Mouse (Mus musculus) G1E (cell line): ENCODE measurements around the gene Polr3gl. TPM values are rescaled to one million over a fixed set of nuclear protein-coding genes. Genes with fewer than 3 reads are reported as not detected.

Source experiments
- ATAC-seq: 2 replicates; pipeline ENCODE4 v1.8.0; 2016; ENCODE audit warnings: mild to moderate bottlenecking; ENCODE audit not compliant: insufficient number of reproducible peaks, poor library complexity, low FRiP score, severe bottlenecking; ENCODE audit errors: extremely low read depth
- DNase-seq: peaks from one replicate; pipeline ENCODE4 v3.0.0; 2012; ENCODE audit warnings: low spot score
- H3K27me3 ChIP-seq: 2 replicates; pipeline ENCODE4 v1.6.1; 2012; ENCODE audit warnings: mild to moderate bottlenecking, low read length, inconsistent platforms; ENCODE audit not compliant: insufficient read depth
- H3K36me3 ChIP-seq: replicated peaks from 2 replicates; pipeline ENCODE3; 2012; ENCODE audit warnings: mild to moderate bottlenecking, inconsistent platforms
- H3K4me1 ChIP-seq: 2 replicates; pipeline ENCODE4 v1.6.1; 2012; ENCODE audit warnings: low read depth, low read length, inconsistent platforms, mixed read lengths; ENCODE audit not compliant: insufficient read depth
- H3K4me3 ChIP-seq: 2 replicates; pipeline ENCODE4 v1.5.1; 2012; ENCODE audit warnings: low read depth, mild to moderate bottlenecking, inconsistent platforms, low read length, moderate library complexity, mixed read lengths
- H3K9me3 ChIP-seq: replicated peaks from 2 replicates; pipeline ENCODE4 v1.6.1; 2012; ENCODE audit warnings: inconsistent platforms
- CTCF ChIP-seq: IDR thresholded peaks from 2 replicates; pipeline ENCODE4 v1.5.1; 2012; ENCODE audit warnings: low read depth, low read length, inconsistent platforms, mixed read lengths
- GATA1 ChIP-seq: IDR thresholded peaks from 2 replicates; pipeline ENCODE4 v1.6.1; 2012; ENCODE audit warnings: borderline replicate concordance, low read length, inconsistent platforms, mixed read lengths
- GATA2 ChIP-seq: IDR thresholded peaks from 2 replicates; pipeline ENCODE4 v1.6.1; 2012; ENCODE audit warnings: low read depth, low read length, inconsistent platforms, borderline replicate concordance
- POLR2AphosphoS5 ChIP-seq: IDR thresholded peaks from 2 replicates; pipeline ENCODE4 v1.6.1; 2012; ENCODE audit warnings: low read depth, low read length, inconsistent platforms; ENCODE audit not compliant: insufficient replicate concordance
- TAL1 ChIP-seq: conservative IDR thresholded peaks from 2 replicates; pipeline ENCODE4 v1.6.1; 2012; ENCODE audit warnings: low read depth, low read length, inconsistent platforms, mixed read lengths
- polyA plus RNA-seq: library from polyadenylated mRNA; stranded (reverse); fragments of >175 nt; gene quantifications from 2 replicates; pipeline ENCODE4 v1.2.3, GENCODE M21; 2012
- total RNA-seq, 2 experiments: library from RNA; stranded (forward) in 1 of 2; stranded (reverse) in 1 of 2; fragments of 200-1000 nt in 1 of 2; fragments of >200 nt in 1 of 2; fragmentation: Nextera tagmentation in 1 of 2; gene quantifications; 2 replicates each; pipeline ENCODE4 v1.2.3; 2014 to 2017

Gene Polr3gl
- total and polyA plus RNA-seq, 3 experiments = 12.0 to 40.7 (median 40.0) TPM

GRCm38 (mm10) chr3:96579239-96579750 lies 14.7 kb downstream of the Polr3gl start:
- H3K4me1 ChIP-seq = peaks cover 29% of the 10 kb centered on the region
- H3K4me3 ChIP-seq = no peak overlapping the region
- 0 out of 2 replicates have a peak, but pooled peaks cover 2% of the 10 kb centered on the region for H3K27me3 ChIP-seq

GRCm38 (mm10) chr3:96578561-96579238 lies 15.3 kb downstream of the Polr3gl start:
- Histone ChIP-seq H3K9me3 (no peaks in the 10 kb centered on the region), H3K27me3 (0 out of 2 replicates have a peak, but pooled peaks cover 8% of the 10 kb centered on the region), H3K4me1 (peaks cover 29% of the 10 kb centered on the region), H3K4me3 (no peak overlapping the region), H3K36me3 (peaks cover 24% of the 10 kb centered on the region)
- TF ChIP-seq GATA1 (no peak), TAL1 (no peak), CTCF (no peak), GATA2 (no peak), POLR2AphosphoS5 (no peak)
- no peak for ATAC-seq
- no peak for DNase-seq

More at GRCm38 (mm10) chr3:96579239-96579750, 14.7 kb downstream of the Polr3gl start:
- DNase-seq (no peak), ATAC-seq (no peak)
- H3K9me3 ChIP-seq = no peaks in the 10 kb centered on the region
- TF ChIP-seq GATA1 (no peak), TAL1 (no peak), CTCF (no peak), GATA2 (no peak), POLR2AphosphoS5 (no peak)
- peaks cover 26% of the 10 kb centered on the region for H3K36me3 ChIP-seq

- peaks cover 24% of the 10 kb centered on the region for H3K36me3 ChIP-seq
- TF ChIP-seq GATA1 (no peak), CTCF (no peak), POLR2AphosphoS5 (no peak), GATA2 (no peak), TAL1 (no peak)
- H3K4me3 ChIP-seq = no peak overlapping the region
- DNase-seq (no peak), ATAC-seq (no peak)
- no peaks in the 10 kb centered on the region for H3K9me3 ChIP-seq
- H3K27me3 ChIP-seq = peaks cover 13% of the 10 kb centered on the region; the same call in 1 of the 2 replicates
- H3K4me1 ChIP-seq = peaks cover 33% of the 10 kb centered on the region
Measured at GRCm38 (mm10) chr3:96577566-96577965, 16.4 kb downstream of the Polr3gl start.

- Histone ChIP-seq H3K36me3 (peaks cover 23% of the 10 kb centered on the region), H3K4me3 (no peak within 1 kb of the TSS), H3K27me3 (peaks cover 14% of the 10 kb centered on the region), H3K9me3 (no peaks in the 10 kb centered on the region), H3K4me1 (peaks cover 37% of the 10 kb centered on the region)
- DNase-seq (peak; percentile 78), ATAC-seq (peak; percentile 95)
- TF ChIP-seq GATA2 (no peak), TAL1 (no peak), POLR2AphosphoS5 (no peak), CTCF (no peak), GATA1 (no peak)
Measured at GRCm38 (mm10) chr3:96576690-96577541, 17.1 kb downstream of the Polr3gl start, which contains the start of gene Gm16253. Gene Gm16253 (plus strand): TSS chr3:96576984.

GRCm38 (mm10) chr3:96576005-96576658 lies 17.8 kb downstream of the Polr3gl start:
- no peak overlapping the region for H3K4me3 ChIP-seq
- no peaks in the 10 kb centered on the region for H3K9me3 ChIP-seq
- TF ChIP-seq CTCF (no peak), TAL1 (no peak), GATA1 (no peak), POLR2AphosphoS5 (no peak), GATA2 (no peak)
- no peak for DNase-seq
- H3K4me1 ChIP-seq = peaks cover 40% of the 10 kb centered on the region
- ATAC-seq = no peak
- H3K27me3 ChIP-seq = peaks cover 20% of the 10 kb centered on the region
- peaks cover 16% of the 10 kb centered on the region for H3K36me3 ChIP-seq
